Mouse (Mus musculus) megakaryocyte, embryonic 14.5 days (primary cell): ENCODE data around the gene Slc2a5.

Experiments used
- FLI1 ChIP-seq: IDR thresholded peaks from 2 replicates; pipeline ENCODE4 v1.6.1; 2012; ENCODE audit warnings: low read length, inconsistent platforms, mixed read lengths
- GATA1 ChIP-seq: IDR thresholded peaks from 3 replicates; pipeline ENCODE4 v1.6.1; 2012; ENCODE audit warnings: mixed read lengths, low read length, inconsistent platforms, borderline replicate concordance

DNA sequence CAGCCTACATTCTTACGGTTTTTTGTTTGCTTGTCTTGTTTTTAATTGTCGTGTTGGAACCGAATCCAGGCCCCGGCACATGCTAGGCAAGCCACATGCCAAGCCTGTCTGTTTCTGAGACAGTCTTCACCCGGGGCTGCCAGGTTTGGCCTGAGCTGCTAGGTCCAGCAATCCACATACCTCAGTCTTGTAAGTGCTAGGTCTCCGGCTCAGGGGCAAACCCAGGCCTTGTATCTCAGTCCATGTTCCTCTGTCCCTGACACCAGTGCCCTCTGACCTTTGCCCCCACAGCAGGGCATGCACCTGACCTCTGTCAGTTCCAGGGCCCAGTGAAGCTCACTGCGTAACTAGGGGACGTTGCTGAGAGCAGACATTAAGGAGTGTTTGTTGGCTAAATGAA lies 9.5 kb downstream of the Slc2a5 start:
- TF ChIP-seq GATA1, result no peak
- no peak for TF ChIP-seq FLI1
